Mouse (Mus musculus) liver, postnatal 0 days (tissue): ENCODE measurements at regions not wholly inside any gene's neighbourhood (a gene's known extent, or its start where the extent isn't known, plus 50 kb on each side); places are given as distances from the start of the nearest gene placed in this dataset.

ENCODE experiments used
- CTCF ChIP-seq: sonication (generic); IDR thresholded peaks from 2 replicates; pipeline ENCODE4 v1.5.1; 2016; ENCODE audit warnings: antibody characterized with exemption, low read depth
- EP300 ChIP-seq: IDR thresholded peaks from 2 replicates; pipeline ENCODE4 v1.6.1; 2016; ENCODE audit warnings: antibody characterized with exemption, low read depth, mild to moderate bottlenecking

DNA sequence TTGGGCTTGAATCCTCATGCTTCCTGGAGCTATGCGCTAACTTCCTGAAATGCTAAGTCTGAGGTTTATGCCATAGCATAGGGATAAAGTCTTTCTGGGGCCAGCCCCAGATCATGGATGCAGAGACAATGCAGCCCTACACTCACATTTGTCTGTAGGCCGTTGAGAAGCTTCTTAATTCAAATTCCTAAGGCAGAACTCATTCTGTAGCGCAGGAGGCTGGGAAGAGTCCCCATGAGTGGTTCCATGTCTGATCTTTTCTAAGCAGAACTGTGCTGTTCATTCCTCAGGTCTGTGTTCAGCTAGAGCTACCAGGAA is 167.9 kb upstream of the Frmd6 start:
- TF ChIP-seq CTCF (no peak), EP300 (no peak)
